Mouse (Mus musculus): ENCODE results near the gene Olfr816.
"Not testable (repeated sequence)": the region's sequence is repeated elsewhere in the genome, so short reads cannot be mapped to it uniquely, and the experiment has no call there.

Gene Olfr816

GRCm38 (mm10) chr10:129915497-129915896 is at the start of gene Olfr816:
Gene Olfr816 (minus strand): TSS chr10:129915597.
- DNase-seq (ENCODE audit: low read depth, low spot score): no peak

- DNase-seq (ENCODE audit: low read depth, low spot score): no peak
Measured at GRCm38 (mm10) chr10:129949000-129949399, 33.6 kb upstream of the Olfr816 start, which contains the start of gene Olfr818. Gene Olfr818 (minus strand): TSS chr10:129949100.

- DNase-seq (ENCODE audit: low read depth, low spot score): not testable (repeated sequence)
Measured at GRCm38 (mm10) chr10:129905767-129906166, 9.6 kb downstream of the Olfr816 start, which contains the start of gene Olfr815. Gene Olfr815 (minus strand): TSS chr10:129905867.

GRCm38 (mm10) chr10:129885934-129886333 is 29.5 kb downstream of the Olfr816 start:
- DNase-seq (ENCODE audit: low read depth, low spot score): no peak

GRCm38 (mm10) chr10:129885496-129885895 is 29.9 kb downstream of the Olfr816 start:
- not testable (repeated sequence) for DNase-seq (ENCODE audit: low read depth, low spot score)

- DNase-seq (ENCODE audit: low read depth, low spot score): not testable (repeated sequence)
Measured at GRCm38 (mm10) chr10:129879751-129880150, 35.6 kb downstream of the Olfr816 start, which contains the start of gene Olfr814. Gene Olfr814 (minus strand): TSS chr10:129879851.

Data from ES-CJ7 (cell line).